Mouse (Mus musculus): ENCODE results near the gene Tns1. TPM values are rescaled to one million over a fixed set of nuclear protein-coding genes. Genes with fewer than 3 reads are reported as not detected.

The Tns1 gene
- polyA plus RNA-seq, 1 experiment: 192 TPM

Other genes starting within 250 kb of the Tns1 start
- gene Rufy4, start 1.1 kb upstream of the Tns1 start, polyA plus RNA-seq (2012; rRNA removed): 1.2 TPM in 2 replicates
- gene Cxcr2, start 29.5 kb upstream of the Tns1 start, polyA plus RNA-seq (2012; rRNA removed): 0.03 TPM in 2 replicates
- not detected in 2 replicates for gene Cxcr1, start 70.2 kb upstream of the Tns1 start, polyA plus RNA-seq (2012; rRNA removed)
- 372 and 394 TPM in 2 replicates for gene Arpc2, start 111.6 kb upstream of the Tns1 start, polyA plus RNA-seq (2012; rRNA removed)
- gene Gpbar1, start 154.1 kb upstream of the Tns1 start, polyA plus RNA-seq (2012; rRNA removed): 1.6 TPM in 2 replicates
- gene Aamp, start 160.3 kb upstream of the Tns1 start, polyA plus RNA-seq (2012; rRNA removed): 131 and 137 TPM in 2 replicates
- 60.6 and 61.9 TPM in 2 replicates for gene Pnkd, start 160.5 kb upstream of the Tns1 start, polyA plus RNA-seq (2012; rRNA removed)
- gene Tmbim1, start 181.2 kb upstream of the Tns1 start, polyA plus RNA-seq (2012; rRNA removed): 91.2 and 120 TPM in 2 replicates
- 2.7 and 2.9 TPM in 2 replicates for gene Catip, start 237.7 kb upstream of the Tns1 start, polyA plus RNA-seq (2012; rRNA removed)